Mouse (Mus musculus) forebrain, embryonic 14.5 days (tissue): ENCODE data around the gene Dgke. TPM values are rescaled to one million over a fixed set of nuclear protein-coding genes. Genes with fewer than 3 reads are reported as not detected.
"Not testable (repeated sequence)": the region's sequence is repeated elsewhere in the genome, so short reads cannot be mapped to it uniquely, and the experiment has no call there.

Experiments
- ATAC-seq: fragments of 200-750 bp; cut with Nextera tagmentation; 2 replicates; pipeline ENCODE4 v1.8.0; 2017; ENCODE audit warnings: mild to moderate bottlenecking, moderate library complexity
- DNase-seq: peaks from one replicate; pipeline ENCODE4 v3.0.0-alpha.2; 2015; ENCODE audit warnings: low spot score
- H3K27ac ChIP-seq: fragments of 300-500 bp; sonication (generic); 2 replicates; pipeline ENCODE4 v1.5.1; 2014; ENCODE audit warnings: low read depth, mild to moderate bottlenecking, control low read depth, low read length, moderate library complexity
- H3K27me3 ChIP-seq: fragments of 300-500 bp; sonication (generic); replicated peaks from 2 replicates; pipeline ENCODE4 v1.6.1; 2014; ENCODE audit warnings: low read length, control low read depth, mixed read lengths; ENCODE audit not compliant: control insufficient read depth, insufficient read depth
- H3K36me3 ChIP-seq: fragments of 300-500 bp; sonication (generic); 2 replicates; pipeline ENCODE4 v1.6.1; 2014; ENCODE audit warnings: low read length, control low read depth; ENCODE audit not compliant: control insufficient read depth, insufficient read depth
- H3K4me1 ChIP-seq: fragments of 300-500 bp; sonication (generic); 2 replicates; pipeline ENCODE4 v1.6.1; 2014; ENCODE audit warnings: antibody characterized with exemption, low read length, control low read depth; ENCODE audit not compliant: control insufficient read depth, insufficient read depth
- H3K4me2 ChIP-seq: fragments of 300-500 bp; sonication (generic); 2 replicates; pipeline ENCODE4 v1.6.1; 2014; ENCODE audit warnings: mild to moderate bottlenecking, control low read depth, low read length
- H3K4me3 ChIP-seq: fragments of 300-500 bp; sonication (generic); 2 replicates; pipeline ENCODE4 v1.5.1; 2014; ENCODE audit warnings: low read depth, low read length, control low read depth
- H3K9ac ChIP-seq: fragments of 300-500 bp; sonication (generic); 2 replicates; pipeline ENCODE4 v1.6.1; 2014; ENCODE audit warnings: mild to moderate bottlenecking, low read length, control low read depth, moderate library complexity
- H3K9me3 ChIP-seq: fragments of 300-500 bp; sonication (generic); replicated peaks from 2 replicates; pipeline ENCODE4 v1.6.1; 2016; ENCODE audit warnings: low read length, control low read depth, mixed read lengths; ENCODE audit not compliant: control insufficient read depth
- WGBS: fragments of 180-500 bp; shearing (Covaris S2); extraction: QIAGEN DNeasy Blood & Tissue Kit; methylation state at CpG from one replicate; pipeline ENCODE4 v1.1.7; 2014; 5-methylcytosine and 5-hydroxymethylcytosine counted together
- polyA plus RNA-seq: library from polyadenylated mRNA; unstranded; fragments of >200 nt; fragmentation: Nextera tagmentation; extraction: Ambion mirVana; gene quantifications from 2 replicates; pipeline ENCODE4 v1.2.1, GENCODE M21; 2014

Gene Dgke
- polyA plus RNA-seq, 1 experiment from 2014 or later = 9.9 TPM

GRCm38 (mm10) chr11:89058515-89059270 lies 8.0 kb downstream of the Dgke start:
- Histone ChIP-seq H3K4me1 (peaks cover 17% of the 10 kb centered on the region), H3K4me2 (peak overlapping the region; percentile 91), H3K27ac (no peak overlapping the region), H3K9ac (peak overlapping the region; percentile 91; the same call in 1 of the 2 replicates), H3K36me3 (peaks cover 18% of the 10 kb centered on the region), H3K9me3 (no peaks in the 10 kb centered on the region), H3K4me3 (peak overlapping the region; percentile 83), H3K27me3 (no peaks in the 10 kb centered on the region)
- ATAC-seq = no peak
- no peak for DNase-seq
- 74% methylated on average over 11 of the region's 11 CpGs for WGBS

GRCm38 (mm10) chr11:89055931-89056690 lies 10.5 kb downstream of the Dgke start:
- 76% methylated on average over 13 of the region's 13 CpGs for WGBS

GRCm38 (mm10) chr11:89051767-89052166 lies 14.9 kb downstream of the Dgke start:
- no peak overlapping the region for H3K27ac ChIP-seq
- no peak overlapping the region for H3K9ac ChIP-seq
- H3K36me3 ChIP-seq = peaks cover 72% of the 10 kb centered on the region
- H3K9me3 ChIP-seq = no peaks in the 10 kb centered on the region
- no peaks in the 10 kb centered on the region for H3K27me3 ChIP-seq
- H3K4me1 ChIP-seq = 0 out of 2 replicates have a peak, but pooled peaks cover 2% of the 10 kb centered on the region
- no peak overlapping the region for H3K4me3 ChIP-seq
- DNase-seq (no peak), ATAC-seq (no peak)
- no peak overlapping the region for H3K4me2 ChIP-seq
- 91% methylated on average over 6 of the region's 6 CpGs for WGBS

More at GRCm38 (mm10) chr11:89055931-89056690, 10.5 kb downstream of the Dgke start:
- H3K36me3 ChIP-seq = peaks cover 37% of the 10 kb centered on the region
- H3K9ac ChIP-seq = no peak overlapping the region
- no peak overlapping the region for H3K4me2 ChIP-seq
- H3K4me3 ChIP-seq = no peak overlapping the region
- DNase-seq (no peak), ATAC-seq (no peak)
- no peaks in the 10 kb centered on the region for H3K27me3 ChIP-seq
- no peak overlapping the region for H3K27ac ChIP-seq
- no peaks in the 10 kb centered on the region for H3K9me3 ChIP-seq
- H3K4me1 ChIP-seq = peaks cover 17% of the 10 kb centered on the region

DNA sequence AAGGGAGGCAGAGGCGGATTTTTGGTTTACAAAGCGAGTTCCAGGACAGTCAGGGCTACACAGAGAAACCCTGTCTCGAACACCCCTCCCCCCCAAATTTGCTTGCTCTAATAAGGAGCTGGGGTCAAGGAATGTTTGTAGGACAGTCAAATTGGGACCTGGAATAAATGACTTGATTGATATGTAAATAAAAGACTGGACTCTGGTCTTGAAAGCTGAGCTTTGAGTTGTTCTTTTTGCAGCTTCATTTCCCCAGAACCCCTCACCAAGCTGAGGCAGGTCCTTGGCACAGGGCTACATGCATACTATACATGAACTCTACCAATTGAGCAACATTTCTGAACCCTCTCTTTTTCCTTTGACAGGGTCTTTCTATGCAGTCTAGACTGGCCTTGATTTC lies 20.6 kb downstream of the Dgke start:
- H3K27me3 ChIP-seq = no peaks in the 10 kb centered on the region
- H3K4me2 ChIP-seq = no peak overlapping the region
- no peak overlapping the region for H3K9ac ChIP-seq
- 88% methylated on average over 3 of the region's 3 CpGs for WGBS
- ATAC-seq (no peak), DNase-seq (no peak)
- no peak overlapping the region for H3K4me3 ChIP-seq
- no peaks in the 10 kb centered on the region; the same call in 1 of the 2 replicates for H3K9me3 ChIP-seq
- H3K27ac ChIP-seq = no peak overlapping the region
- peaks cover 82% of the 10 kb centered on the region for H3K36me3 ChIP-seq
- no peaks in the 10 kb centered on the region for H3K4me1 ChIP-seq

DNA sequence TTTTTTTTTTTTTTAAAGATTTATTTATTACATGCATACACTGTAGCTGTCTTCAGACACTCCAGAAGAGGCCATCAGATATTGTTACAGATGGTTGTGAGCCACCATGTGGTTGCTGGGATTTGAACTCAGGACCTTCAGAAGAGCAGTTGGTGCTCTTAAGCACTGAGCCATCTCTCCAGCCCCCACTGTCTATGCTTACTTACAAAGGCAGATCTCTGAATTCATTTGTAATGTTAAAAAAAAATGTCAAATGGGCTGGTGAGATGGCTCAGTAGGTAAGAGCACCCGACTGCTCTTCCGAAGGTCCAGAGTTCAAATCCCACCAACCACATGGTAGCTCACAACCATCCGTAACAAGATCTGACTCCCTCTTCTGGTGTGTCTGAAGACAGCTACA lies 21.1 kb downstream of the Dgke start:
- H3K4me1 ChIP-seq, H3K4me3 ChIP-seq, H3K27ac ChIP-seq, H3K9me3 ChIP-seq, H3K9ac ChIP-seq, H3K4me2 ChIP-seq, H3K27me3 ChIP-seq, DNase-seq, ATAC-seq: not testable (repeated sequence)
- 97% methylated on average over 3 of the region's 3 CpGs for WGBS
- peaks cover 81% of the 10 kb centered on the region for H3K36me3 ChIP-seq

DNA sequence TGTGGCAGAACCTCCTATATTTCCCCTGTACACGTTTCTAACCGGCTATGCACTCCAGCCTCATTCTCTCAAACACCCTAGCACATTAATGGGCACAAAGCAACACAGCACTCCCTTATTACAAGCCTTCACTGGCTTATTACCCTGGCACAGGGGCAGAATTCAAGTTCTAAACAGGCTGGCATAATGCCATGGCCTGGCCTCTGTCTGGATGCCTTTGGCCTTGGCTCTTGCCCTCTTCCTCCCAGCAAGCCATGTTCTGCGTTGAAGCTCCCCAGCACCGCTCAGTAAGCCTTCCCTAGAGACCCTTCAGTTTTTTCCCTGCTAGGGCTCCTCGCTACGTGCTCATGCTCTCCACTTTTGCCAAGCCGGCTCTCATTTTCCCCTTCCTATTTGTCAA lies 23.6 kb downstream of the Dgke start:
- ATAC-seq = no peak
- Histone ChIP-seq H3K36me3 (peaks cover 84% of the 10 kb centered on the region), H3K9ac (no peak overlapping the region), H3K9me3 (no peaks in the 10 kb centered on the region; the same call in 1 of the 2 replicates), H3K4me3 (no peak overlapping the region), H3K27me3 (no peaks in the 10 kb centered on the region), H3K4me2 (no peak overlapping the region), H3K27ac (no peak overlapping the region), H3K4me1 (no peaks in the 10 kb centered on the region)
- WGBS = 92% methylated on average over 7 of the region's 7 CpGs
- DNase-seq = no peak

DNA sequence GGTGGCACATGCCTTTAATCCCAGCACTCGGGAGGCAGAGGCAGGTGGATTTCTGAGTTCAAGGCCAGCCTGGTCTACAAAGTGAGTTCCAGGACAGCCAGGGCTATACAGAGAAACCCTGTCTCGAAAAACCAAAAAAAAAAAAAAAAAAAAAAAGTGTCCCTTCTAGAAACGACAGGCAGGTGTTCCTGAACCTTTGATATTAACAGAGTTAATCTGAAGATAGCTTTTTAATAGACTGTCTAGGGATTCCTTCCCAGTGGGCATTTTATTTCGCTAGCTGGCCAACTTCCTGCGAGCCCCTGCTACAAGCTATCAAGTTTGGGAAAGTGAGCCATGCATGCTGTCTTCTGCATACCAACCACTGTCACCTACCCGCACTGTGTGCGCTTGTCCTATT lies 25.6 kb downstream of the Dgke start:
- H3K27me3 ChIP-seq, H3K4me2 ChIP-seq, H3K4me1 ChIP-seq, DNase-seq, H3K4me3 ChIP-seq, H3K9ac ChIP-seq, ATAC-seq, H3K27ac ChIP-seq, H3K9me3 ChIP-seq: not testable (repeated sequence)
- H3K36me3 ChIP-seq = peaks cover 77% of the 10 kb centered on the region
- 93% methylated on average over 6 of the region's 7 CpGs for WGBS

- H3K9ac ChIP-seq = no peak overlapping the region
- peak; percentile 27 for DNase-seq
- no peaks in the 10 kb centered on the region for H3K27me3 ChIP-seq
- H3K4me2 ChIP-seq = no peak overlapping the region
- H3K36me3 ChIP-seq = peaks cover 61% of the 10 kb centered on the region
- WGBS = 29% methylated on average over 3 of the region's 3 CpGs
- no peak for ATAC-seq
- H3K4me3 ChIP-seq = no peak overlapping the region
- H3K9me3 ChIP-seq = no peaks in the 10 kb centered on the region
- H3K27ac ChIP-seq = no peak overlapping the region
- H3K4me1 ChIP-seq = no peaks in the 10 kb centered on the region
These were observed 27.3 kb downstream of the Dgke start for GRCm38 (mm10) chr11:89039325-89039724.

DNA sequence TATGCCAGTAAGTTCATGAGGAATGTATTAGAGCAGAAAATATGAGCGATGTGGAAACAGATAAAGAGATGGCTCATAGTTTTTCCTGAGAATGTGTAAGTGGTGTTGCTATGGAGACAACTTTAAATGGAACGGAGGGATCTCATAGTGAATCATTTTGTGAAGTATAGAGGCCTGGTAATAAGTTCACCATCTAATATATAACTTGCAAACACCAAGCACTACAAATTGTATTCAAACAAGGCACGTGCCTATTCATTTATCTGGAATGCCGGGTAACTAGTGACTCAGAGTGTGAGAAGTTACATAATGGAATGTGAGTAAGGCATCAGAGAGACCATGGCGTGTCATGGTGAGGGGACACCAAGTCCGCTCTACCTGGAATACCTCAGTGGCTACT lies 28.2 kb downstream of the Dgke start:
- no peak overlapping the region for H3K9ac ChIP-seq
- H3K27me3 ChIP-seq = no peaks in the 10 kb centered on the region
- DNase-seq = no peak
- H3K36me3 ChIP-seq = peaks cover 54% of the 10 kb centered on the region
- H3K27ac ChIP-seq = no peak overlapping the region
- 90% methylated on average over 6 of the region's 6 CpGs for WGBS
- no peaks in the 10 kb centered on the region for H3K4me1 ChIP-seq
- H3K9me3 ChIP-seq = no peaks in the 10 kb centered on the region
- H3K4me3 ChIP-seq = no peak overlapping the region
- no peak for ATAC-seq
- H3K4me2 ChIP-seq = no peak overlapping the region
